Mouse (Mus musculus) MEL (cell line): ENCODE measurements around the gene Olfr106-ps. TPM values are rescaled to one million over a fixed set of nuclear protein-coding genes. Genes with fewer than 3 reads are reported as not detected.

ENCODE experiments used
- DNase-seq: peaks from one replicate; pipeline ENCODE4 v3.0.0; 2011; ENCODE audit warnings: low read depth, low spot score
- H3K27ac ChIP-seq: 2 replicates; pipeline ENCODE4 v1.5.1; 2012; ENCODE audit warnings: low read depth, mild to moderate bottlenecking, control low read depth, low read length, moderate library complexity; ENCODE audit not compliant: control insufficient read depth
- H3K27me3 ChIP-seq, 2 experiments: fragments of 150-350 bp in 1 of 2; sonication (generic) in 1 of 2; 2 replicates each; pipeline ENCODE4 v1.6.1; 2012; ENCODE audit warnings: low read length in 2 of 2, mild to moderate bottlenecking in 2 of 2, improper control_type of control experiment in 1 of 2, moderate library complexity in 1 of 2; ENCODE audit not compliant: insufficient read depth in 2 of 2, control insufficient read depth in 1 of 2
- H3K36me3 ChIP-seq, 2 experiments: 2 replicates each; pipeline ENCODE4 v1.6.1; 2012 to 2014; ENCODE audit warnings: low read length in 2 of 2, improper control_type of control experiment in 1 of 2, inconsistent platforms in 1 of 2, mild to moderate bottlenecking in 1 of 2; ENCODE audit not compliant: insufficient read depth in 2 of 2, control insufficient read depth in 1 of 2
- H3K4me1 ChIP-seq, 2 experiments: fragments of 150-350 bp in 1 of 2; sonication (generic) in 1 of 2; 2 replicates each; pipeline ENCODE4 v1.6.1; 2012; ENCODE audit warnings: low read length in 2 of 2, improper control_type of control experiment in 1 of 2, mild to moderate bottlenecking in 1 of 2; ENCODE audit not compliant: insufficient read depth in 2 of 2, control insufficient read depth in 1 of 2
- H3K4me3 ChIP-seq, 2 experiments: fragments of 150-350 bp in 1 of 2; sonication (generic) in 1 of 2; 2 replicates each; pipeline ENCODE4 v1.5.1; 2012; ENCODE audit warnings: low read depth in 2 of 2, low read length in 2 of 2, mild to moderate bottlenecking in 2 of 2, moderate library complexity in 2 of 2, control low read depth in 1 of 2, improper control_type of control experiment in 1 of 2; ENCODE audit not compliant: control insufficient read depth in 1 of 2, insufficient read depth in 1 of 2
- H3K79me2 ChIP-seq: 2 replicates; pipeline ENCODE4 v1.6.1; 2012; ENCODE audit warnings: mild to moderate bottlenecking, low read length, moderate library complexity; ENCODE audit not compliant: control insufficient read depth, poor library complexity, insufficient read depth
- H3K9ac ChIP-seq: 2 replicates; pipeline ENCODE4 v1.6.1; 2012; ENCODE audit warnings: low read depth, mild to moderate bottlenecking, control low read depth, low read length, moderate library complexity; ENCODE audit not compliant: control insufficient read depth, poor library complexity, severe bottlenecking
- H3K9me3 ChIP-seq: fragments of 150-350 bp; sonication (generic); replicated peaks from 2 replicates; pipeline ENCODE4 v1.6.1; 2012; ENCODE audit warnings: mild to moderate bottlenecking, low read length, improper control_type of control experiment, moderate library complexity; ENCODE audit not compliant: insufficient read depth
- BHLHE40 ChIP-seq: IDR thresholded peaks from 2 replicates; pipeline ENCODE4 v1.6.1; 2012; ENCODE audit warnings: low read depth, mild to moderate bottlenecking, inconsistent platforms, low read length, improper control_type of control experiment, borderline replicate concordance
- CHD1 ChIP-seq: IDR thresholded peaks from 2 replicates; pipeline ENCODE4 v1.6.1; 2012; ENCODE audit warnings: low read depth, mild to moderate bottlenecking, inconsistent platforms, low read length, improper control_type of control experiment
- CTCF ChIP-seq, 3 experiments: IDR thresholded peaks in 2 of 3; conservative IDR thresholded peaks in 1 of 3; 2 replicates each; pipeline ENCODE4 v1.5.1; 2011 to 2012; ENCODE audit warnings: low read length in 3 of 3, low read depth in 2 of 3, mild to moderate bottlenecking in 2 of 3, improper control_type of control experiment in 1 of 3, inconsistent platforms in 1 of 3, mixed read lengths in 1 of 3, moderate library complexity in 1 of 3; ENCODE audit not compliant: control insufficient read depth in 1 of 3, insufficient read depth in 1 of 3, poor library complexity in 1 of 3, severe bottlenecking in 1 of 3
- E2F4 ChIP-seq: IDR thresholded peaks from 2 replicates; pipeline ENCODE4 v1.6.1; 2011; ENCODE audit warnings: low read depth, low read length, improper control_type of control experiment, borderline replicate concordance
- ELF1 ChIP-seq: IDR thresholded peaks from 2 replicates; pipeline ENCODE4 v1.6.1; 2014; ENCODE audit warnings: low read depth, mild to moderate bottlenecking, inconsistent platforms, low read length, improper control_type of control experiment, moderate library complexity
- ETS1 ChIP-seq: IDR thresholded peaks from 2 replicates; pipeline ENCODE4 v1.6.1; 2012; ENCODE audit warnings: low read depth, mild to moderate bottlenecking, inconsistent platforms, low read length, improper control_type of control experiment, moderate library complexity
- GABPA ChIP-seq: IDR thresholded peaks from 2 replicates; pipeline ENCODE4 v1.6.1; 2012; ENCODE audit warnings: low read depth, mild to moderate bottlenecking, inconsistent platforms, low read length, improper control_type of control experiment, moderate library complexity
- GATA1 ChIP-seq: IDR thresholded peaks from 2 replicates; pipeline ENCODE4 v1.6.1; 2011; ENCODE audit warnings: low read depth, low read length, improper control_type of control experiment
- KAT2A ChIP-seq: conservative IDR thresholded peaks from 2 replicates; pipeline ENCODE4 v1.6.1; 2012; ENCODE audit warnings: low read depth, low read length, improper control_type of control experiment, inconsistent platforms
- MAFK ChIP-seq: IDR thresholded peaks from 2 replicates; pipeline ENCODE4 v1.6.1; 2011; ENCODE audit warnings: low read depth, mild to moderate bottlenecking, low read length, improper control_type of control experiment, borderline replicate concordance
- MAX ChIP-seq: IDR thresholded peaks from 2 replicates; pipeline ENCODE4 v1.6.1; 2011; ENCODE audit warnings: low read length, improper control_type of control experiment
- MEF2A ChIP-seq: IDR thresholded peaks from 2 replicates; pipeline ENCODE4 v1.6.1; 2014; ENCODE audit warnings: low read depth, mild to moderate bottlenecking, inconsistent platforms, low read length, improper control_type of control experiment; ENCODE audit not compliant: poor library complexity, insufficient replicate concordance, severe bottlenecking; ENCODE audit errors: extremely low read depth
- MXI1 ChIP-seq: IDR thresholded peaks from 2 replicates; pipeline ENCODE4 v1.6.1; 2011; ENCODE audit warnings: mild to moderate bottlenecking, low read depth, low read length, improper control_type of control experiment
- MYB ChIP-seq: IDR thresholded peaks from 2 replicates; pipeline ENCODE4 v1.6.1; 2011; ENCODE audit warnings: mild to moderate bottlenecking, low read depth, low read length, improper control_type of control experiment
- MYC ChIP-seq: IDR thresholded peaks from 2 replicates; pipeline ENCODE4 v1.6.1; 2011; ENCODE audit warnings: low read depth, mild to moderate bottlenecking, low read length, improper control_type of control experiment, moderate library complexity
- NRF1 ChIP-seq: IDR thresholded peaks from 2 replicates; pipeline ENCODE4 v1.6.1; 2014; ENCODE audit warnings: low read depth, mild to moderate bottlenecking, inconsistent platforms, low read length, improper control_type of control experiment, moderate library complexity; ENCODE audit not compliant: poor library complexity, insufficient read depth, severe bottlenecking
- POLR2A ChIP-seq, 2 experiments: IDR thresholded peaks; 2 replicates each; pipeline ENCODE4 v1.6.1; 2011 to 2012; ENCODE audit warnings: low read length in 2 of 2, mild to moderate bottlenecking in 2 of 2, control low read depth in 1 of 2, improper control_type of control experiment in 1 of 2, low read depth in 1 of 2, moderate library complexity in 1 of 2; ENCODE audit not compliant: control insufficient read depth in 1 of 2, insufficient read depth in 1 of 2, poor library complexity in 1 of 2
- POLR2AphosphoS2 ChIP-seq: IDR thresholded peaks from 2 replicates; pipeline ENCODE4 v1.6.1; 2011; ENCODE audit warnings: low read length, improper control_type of control experiment
- RAD21 ChIP-seq: IDR thresholded peaks from 2 replicates; pipeline ENCODE4 v1.6.1; 2011; ENCODE audit warnings: mild to moderate bottlenecking, low read depth, low read length, improper control_type of control experiment
- RCOR1 ChIP-seq: IDR thresholded peaks from 2 replicates; pipeline ENCODE4 v1.6.1; 2012; ENCODE audit warnings: low read depth, mild to moderate bottlenecking, inconsistent platforms, low read length, improper control_type of control experiment
- SMC3 ChIP-seq: IDR thresholded peaks from 2 replicates; pipeline ENCODE4 v1.6.1; 2011; ENCODE audit warnings: low read depth, low read length, improper control_type of control experiment
- TAL1 ChIP-seq: IDR thresholded peaks from 2 replicates; pipeline ENCODE4 v1.6.1; 2012; ENCODE audit warnings: mild to moderate bottlenecking, inconsistent platforms, low read length, moderate library complexity, mixed read lengths
- UBTF ChIP-seq: IDR thresholded peaks from 2 replicates; pipeline ENCODE4 v1.6.1; 2012; ENCODE audit warnings: low read depth, mild to moderate bottlenecking, inconsistent platforms, low read length, improper control_type of control experiment, moderate library complexity, borderline replicate concordance; ENCODE audit not compliant: insufficient read depth
- USF1 ChIP-seq: IDR thresholded peaks from 2 replicates; pipeline ENCODE4 v1.6.1; 2014; ENCODE audit warnings: low read depth, mild to moderate bottlenecking, inconsistent platforms, low read length, improper control_type of control experiment, moderate library complexity
- USF2 ChIP-seq, 2 experiments: IDR thresholded peaks; 2 replicates each; pipeline ENCODE4 v1.6.1; 2011 to 2012; ENCODE audit warnings: improper control_type of control experiment in 2 of 2, low read length in 2 of 2, borderline replicate concordance in 1 of 2, inconsistent platforms in 1 of 2, low read depth in 1 of 2, mild to moderate bottlenecking in 1 of 2; ENCODE audit not compliant: insufficient read depth in 1 of 2
- ZKSCAN1 ChIP-seq: IDR thresholded peaks from 2 replicates; pipeline ENCODE4 v1.6.1; 2012; ENCODE audit warnings: low read depth, mild to moderate bottlenecking, inconsistent platforms, low read length, improper control_type of control experiment, moderate library complexity
- ZMIZ1 ChIP-seq: IDR thresholded peaks from 2 replicates; pipeline ENCODE4 v1.6.1; 2012; ENCODE audit warnings: low read depth, mild to moderate bottlenecking, inconsistent platforms, low read length, improper control_type of control experiment, moderate library complexity
- ZNF384 ChIP-seq: IDR thresholded peaks from 2 replicates; pipeline ENCODE4 v1.6.1; 2012; ENCODE audit warnings: low read depth, mild to moderate bottlenecking, inconsistent platforms, low read length, improper control_type of control experiment
- polyA plus RNA-seq, 2 experiments: library from polyadenylated mRNA; stranded (reverse) in 1 of 2; unstranded in 1 of 2; fragments of >175 nt in 1 of 2; fragments of >200 nt in 1 of 2; gene quantifications; 2 replicates each; pipeline versions ENCODE4 v1.2.1 to v1.2.4; 2012; ENCODE audit warnings: low replicate concordance in 2 of 2, low read depth in 1 of 2; ENCODE audit not compliant: insufficient read length in 2 of 2, insufficient read depth in 1 of 2, missing spikeins in 1 of 2
- total RNA-seq: library from RNA; depleted of rRNA; stranded (reverse); fragments of 300-350 nt; gene quantifications from 2 replicates; pipeline ENCODE4 v1.2.3, GENCODE M21; 2012; rRNA removed

Gene Olfr106-ps
- total RNA-seq (not detected in 2 replicates), polyA plus RNA-seq (not detected)

DNA sequence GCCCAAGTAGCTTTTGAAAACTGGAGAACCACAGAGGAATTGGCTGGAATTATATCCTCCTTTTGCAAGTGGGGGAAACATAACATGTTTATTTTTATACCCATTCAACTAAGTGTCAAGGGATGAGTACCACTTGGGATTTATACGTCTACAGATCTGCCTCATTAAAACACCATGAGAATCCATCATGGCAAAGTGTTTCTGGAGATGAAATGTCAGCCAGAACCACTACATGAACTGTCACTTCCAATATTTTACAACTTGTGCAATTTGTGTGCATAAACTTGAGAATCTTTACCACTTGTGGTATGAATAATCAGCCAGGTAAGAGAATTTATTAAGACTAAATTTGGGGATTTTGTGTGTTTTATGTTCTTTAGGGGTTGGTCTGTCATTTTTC lies at the start of gene Olfr106-ps:
TSS of gene Olfr106-ps (plus strand) at position 301 of the 400 bp plus-strand sequence.
- Histone ChIP-seq H3K79me2 (no peaks in the 10 kb centered on the region), H3K9me3 (no peaks in the 10 kb centered on the region), H3K27ac (no peak within 1 kb of the TSS), H3K4me1 (no peaks in the 10 kb centered on the region), H3K27me3 (no peaks in the 10 kb centered on the region), H3K4me3 (no peak within 1 kb of the TSS), H3K36me3 (no peaks in the 10 kb centered on the region), H3K9ac (no peak within 1 kb of the TSS)
- TF ChIP-seq ZMIZ1 (no peak), RCOR1 (no peak), TAL1 (no peak), POLR2A (IDR thresholded peaks at IDR 0.05; ENCODE audit: control insufficient read depth in 1 of 2, insufficient read depth in 1 of 2, low read depth in 1 of 2, low read length in 2 of 2, poor library complexity in 1 of 2) (no peak), ELF1 (no peak), UBTF (no peak), MYB (no peak), MAFK (no peak), NRF1 (no peak), ZNF384 (no peak), USF1 (no peak), GABPA (no peak), CTCF (IDR thresholded peaks at IDR 0.05 in 2 of 3, conservative IDR thresholded peaks at IDR 0.05 in 1 of 3; ENCODE audit: control insufficient read depth in 1 of 3, insufficient read depth in 1 of 3, low read depth in 2 of 3, low read length in 3 of 3, poor library complexity in 1 of 3, severe bottlenecking in 1 of 3) (no peak), RAD21 (no peak), E2F4 (no peak), KAT2A (no peak), CHD1 (no peak), BHLHE40 (no peak), ZKSCAN1 (no peak)
- DNase-seq = no peak

DNA sequence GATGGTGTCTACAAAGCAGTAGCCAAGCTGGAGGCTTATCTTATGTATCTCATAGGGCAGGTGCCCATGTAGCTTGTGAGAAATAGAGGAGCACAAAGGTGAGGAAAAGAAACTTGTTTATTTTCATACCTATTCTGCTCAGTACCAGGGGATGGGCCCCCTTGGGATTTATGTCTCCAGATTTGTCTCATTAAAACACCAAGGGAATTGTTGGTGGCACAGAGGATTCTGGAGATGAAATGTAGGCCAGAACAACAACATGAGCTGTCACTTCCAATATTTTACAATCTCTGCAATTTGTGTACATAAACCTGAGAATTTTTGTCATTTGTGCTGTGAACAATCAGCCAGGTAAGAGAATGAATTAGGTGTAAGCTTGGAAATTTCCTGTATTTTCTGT lies 30.9 kb upstream of the Olfr106-ps start, which contains the start of gene Olfr104-ps:
TSS of gene Olfr104-ps (plus strand) at position 301 of the 400 bp plus-strand sequence.
- no peaks in the 10 kb centered on the region for H3K79me2 ChIP-seq
- no peak for DNase-seq
- no peak within 1 kb of the TSS for H3K4me3 ChIP-seq
- no peaks in the 10 kb centered on the region for H3K9me3 ChIP-seq
- TF ChIP-seq ELF1 (no peak), CTCF (IDR thresholded peaks at IDR 0.05 in 2 of 3, conservative IDR thresholded peaks at IDR 0.05 in 1 of 3; ENCODE audit: control insufficient read depth in 1 of 3, insufficient read depth in 1 of 3, low read depth in 2 of 3, low read length in 3 of 3, poor library complexity in 1 of 3, severe bottlenecking in 1 of 3) (no peak), E2F4 (no peak), POLR2AphosphoS2 (no peak), KAT2A (no peak), POLR2A (IDR thresholded peaks at IDR 0.05; ENCODE audit: control insufficient read depth in 1 of 2, insufficient read depth in 1 of 2, low read depth in 1 of 2, low read length in 2 of 2, poor library complexity in 1 of 2) (no peak), GATA1 (no peak), MAX (no peak), RCOR1 (no peak), ZMIZ1 (no peak), MYC (no peak), MYB (no peak), SMC3 (no peak), MAFK (no peak), ZNF384 (no peak), ETS1 (no peak), USF2 (IDR thresholded peaks at IDR 0.05; ENCODE audit: borderline replicate concordance in 1 of 2, insufficient read depth in 1 of 2, low read depth in 1 of 2, low read length in 2 of 2) (no peak), MXI1 (no peak), MEF2A (no peak), UBTF (no peak)
- H3K27me3 ChIP-seq = no peaks in the 10 kb centered on the region
- no peak within 1 kb of the TSS for H3K9ac ChIP-seq
- H3K36me3 ChIP-seq = no peaks in the 10 kb centered on the region
- no peaks in the 10 kb centered on the region for H3K4me1 ChIP-seq
- no peak within 1 kb of the TSS for H3K27ac ChIP-seq
